Mouse (Mus musculus): ENCODE results near the gene 5730455P16Rik.

DNA sequence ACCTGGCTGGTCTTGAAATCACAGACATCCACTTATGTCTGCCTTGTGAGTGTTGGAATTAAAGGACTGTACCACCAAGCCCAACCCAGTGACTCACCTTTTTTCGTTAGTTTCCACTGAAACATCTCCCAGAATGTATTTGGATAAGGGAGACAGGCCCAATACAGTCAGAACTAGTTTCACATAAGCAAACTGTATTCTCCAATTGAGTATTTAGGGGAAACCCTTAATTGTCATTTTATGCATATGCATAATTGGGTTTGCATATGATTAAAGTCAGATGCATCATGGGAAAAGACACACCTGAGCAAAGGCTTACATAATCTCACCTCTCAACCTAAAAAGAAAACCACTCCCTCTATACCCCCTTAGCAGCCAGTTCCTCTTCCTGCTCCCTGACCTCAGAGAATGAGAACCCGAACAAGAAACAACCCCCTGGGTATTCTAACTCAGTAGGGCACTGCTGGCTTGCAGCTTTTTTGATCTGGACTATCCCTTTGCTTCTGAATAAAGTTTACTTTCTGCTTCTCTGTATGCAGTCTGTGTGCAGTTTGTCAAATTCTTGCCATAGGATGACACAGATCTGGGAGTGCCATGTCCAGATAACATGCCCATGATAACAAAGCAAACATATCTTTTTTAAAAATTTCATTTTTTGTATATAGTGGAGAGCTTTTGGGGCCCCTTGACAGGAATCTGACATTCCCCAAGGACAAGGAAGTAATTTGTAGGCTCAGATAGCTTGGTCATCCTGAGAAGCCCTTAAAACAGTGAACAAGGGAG lies 42.6 kb upstream of the 5730455P16Rik start:
- TF ChIP-seq POLR2A (IDR thresholded peaks at IDR 0.05; ENCODE audit: borderline replicate concordance, extremely low read depth, low read depth, low read length) (no peak), CTCF (IDR thresholded peaks at IDR 0.05; ENCODE audit: insufficient read depth, low read length) (no peak)

All from lung, adult 2 months (tissue).